Mouse (Mus musculus): ENCODE measurements around the gene Rarb.

GRCm38 (mm10) chr14:16765891-16766290 lies 53.1 kb downstream of the Rarb start:
- TF ChIP-seq CTCF (conservative IDR thresholded peaks at IDR 0.05; ENCODE audit: low read length) (no peak), NANOG (IDR thresholded peaks at IDR 0.05; ENCODE audit: borderline replicate concordance, low read length) (no peak)
